Mouse (Mus musculus): ENCODE results near the gene Ccdc61.

Ccdc61 gene

DNA sequence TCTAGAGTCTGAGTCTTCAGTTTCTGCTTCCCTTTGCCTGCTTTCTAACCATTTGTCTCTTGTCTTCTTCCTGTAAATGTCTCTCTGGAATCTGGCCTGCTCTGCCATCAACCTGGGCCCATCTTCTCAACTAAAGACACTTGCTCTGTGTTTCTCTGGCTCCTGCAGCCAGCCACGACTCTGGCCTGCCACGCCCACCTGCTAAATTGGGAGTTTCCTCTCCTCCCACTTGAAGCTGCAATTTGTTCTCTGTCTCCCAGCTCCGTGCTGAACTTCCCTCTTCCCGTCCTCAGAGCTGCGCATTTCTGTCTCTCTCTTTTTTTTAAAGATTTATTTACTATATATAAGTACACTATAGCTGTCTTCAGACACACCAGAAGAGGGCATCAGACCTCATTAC, 65.4 kb downstream of the Ccdc61 start:
- no peak for DNase-seq

- peak; percentile 1 for DNase-seq
These were observed 69.0 kb downstream of the Ccdc61 start for GRCm38 (mm10) chr7:18841174-18841567.
